Mouse (Mus musculus) kidney, adult 2 months (tissue): Measurements from ENCODE around the gene Astn2.

Source experiments
- CTCF ChIP-seq: fragments of 200-500 bp; conservative IDR thresholded peaks from 2 replicates; pipeline ENCODE4 v1.5.1; 2011; ENCODE audit warnings: low read depth, mild to moderate bottlenecking, control low read depth, low read length, moderate library complexity, mixed read lengths; ENCODE audit not compliant: insufficient read depth, insufficient read length
- POLR2A ChIP-seq: fragments of 200-500 bp; IDR thresholded peaks from one replicate; pipeline ENCODE4 v1.6.1; 2011; ENCODE audit warnings: low read depth, low read length, control low read depth

DNA sequence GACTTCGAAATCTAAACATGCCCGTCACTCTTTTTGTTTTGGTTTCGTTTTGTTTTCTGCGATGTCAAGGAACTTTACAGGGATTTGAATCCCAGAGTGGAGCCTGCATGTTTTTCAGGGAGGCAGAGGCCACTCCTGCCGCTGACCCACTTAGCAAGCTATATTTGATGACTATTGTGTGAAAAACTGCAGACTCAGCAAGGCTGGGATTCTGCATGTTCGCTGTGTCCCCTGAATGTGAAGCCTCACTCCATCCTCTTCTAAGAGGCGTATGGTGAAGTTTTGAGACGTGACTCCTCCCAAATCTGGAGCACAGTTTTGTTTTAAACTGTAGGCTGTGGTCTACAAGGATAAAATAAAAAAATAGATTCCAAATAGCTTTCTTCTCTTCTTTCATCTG lies 10.4 kb upstream of the Astn2 start:
- no peak for TF ChIP-seq CTCF
- TF ChIP-seq POLR2A = no peak
